Mouse (Mus musculus): ENCODE measurements around the gene Cel.
A peak's percentile ranks its signal among the peaks of the same experiment; 100 is the strongest.

The Cel gene

DNA sequence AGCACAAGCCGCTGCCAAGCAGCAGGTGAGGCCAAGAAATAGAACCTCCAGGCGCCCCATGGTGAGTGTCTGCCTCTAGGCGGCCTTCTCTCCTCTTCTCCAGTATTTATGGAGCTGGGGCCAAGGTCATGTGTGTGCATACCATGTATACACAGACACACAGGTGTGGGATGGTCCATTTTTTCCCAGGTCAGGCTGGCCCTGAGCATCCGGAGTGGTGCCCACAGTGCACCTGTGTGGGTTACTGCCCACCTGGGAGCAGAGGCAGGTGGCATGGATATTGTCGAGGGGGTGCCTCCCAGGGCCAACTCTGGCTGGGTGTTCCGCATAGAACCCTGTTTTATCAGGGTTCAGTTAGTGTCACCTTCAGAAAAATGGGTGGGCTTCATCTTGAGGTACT is at the start of gene Cel:
Gene Cel, minus strand, starts transcription at position 101 of the 400 bp plus-strand sequence.
- no peak for DNase-seq

DNA sequence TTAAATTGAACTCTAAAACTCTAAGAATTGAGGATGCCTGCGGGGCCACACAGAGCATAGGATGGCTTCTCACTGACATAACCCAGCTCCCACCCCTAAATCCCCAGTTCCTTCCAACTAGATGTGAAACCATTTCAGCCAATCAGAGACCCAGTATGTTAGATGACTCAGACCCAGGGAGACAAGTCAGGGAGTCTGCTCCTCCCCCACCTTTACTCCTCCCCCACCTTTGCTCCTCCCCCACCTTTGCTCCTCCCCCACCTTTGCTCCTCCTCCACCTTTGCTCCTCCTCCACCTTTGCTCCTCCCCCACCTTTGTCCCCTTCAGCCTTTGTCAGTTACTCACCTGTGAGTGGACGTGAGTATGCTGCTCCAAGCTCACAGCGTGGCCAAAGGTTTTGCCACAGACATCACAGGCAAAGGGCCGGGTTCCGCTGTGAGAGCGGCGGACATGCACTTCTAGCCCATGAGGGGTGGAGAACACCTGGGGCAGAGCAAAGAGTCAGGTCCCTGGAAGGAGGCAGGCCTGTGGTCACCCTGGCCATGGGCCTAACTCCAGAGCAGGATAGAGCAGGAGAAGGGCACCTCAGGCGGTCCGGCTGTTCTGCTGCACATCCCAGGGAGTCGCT is 49.3 kb upstream of the Cel start:
- DNase-seq, result no peak

- no peak for DNase-seq
Observed at GRCm38 (mm10) chr2:28611407-28611787, 48.2 kb upstream of the Cel start.

GRCm38 (mm10) chr2:28610716-28611406 is 47.7 kb upstream of the Cel start:
- no peak for DNase-seq

DNA sequence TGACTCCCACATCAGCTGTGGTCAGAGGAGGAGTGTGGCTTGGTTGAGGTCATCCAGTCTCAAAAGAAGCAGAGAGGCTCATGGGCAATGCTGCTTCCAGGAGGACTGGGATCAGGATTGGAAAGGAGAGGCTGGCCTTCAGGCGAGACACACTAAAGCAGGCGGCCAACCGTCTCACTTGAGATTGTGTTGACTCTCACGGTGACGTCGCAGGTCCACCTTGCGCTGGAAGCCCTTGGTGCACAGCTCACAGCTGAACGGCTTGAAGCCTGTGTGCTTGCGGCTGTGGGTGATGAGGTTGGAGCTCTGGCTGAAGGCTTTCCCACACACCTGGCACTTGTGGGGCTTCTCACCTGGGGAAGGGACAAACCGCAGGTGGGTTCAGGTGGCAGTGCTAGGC is 46.6 kb upstream of the Cel start:
- no peak for DNase-seq

DNA sequence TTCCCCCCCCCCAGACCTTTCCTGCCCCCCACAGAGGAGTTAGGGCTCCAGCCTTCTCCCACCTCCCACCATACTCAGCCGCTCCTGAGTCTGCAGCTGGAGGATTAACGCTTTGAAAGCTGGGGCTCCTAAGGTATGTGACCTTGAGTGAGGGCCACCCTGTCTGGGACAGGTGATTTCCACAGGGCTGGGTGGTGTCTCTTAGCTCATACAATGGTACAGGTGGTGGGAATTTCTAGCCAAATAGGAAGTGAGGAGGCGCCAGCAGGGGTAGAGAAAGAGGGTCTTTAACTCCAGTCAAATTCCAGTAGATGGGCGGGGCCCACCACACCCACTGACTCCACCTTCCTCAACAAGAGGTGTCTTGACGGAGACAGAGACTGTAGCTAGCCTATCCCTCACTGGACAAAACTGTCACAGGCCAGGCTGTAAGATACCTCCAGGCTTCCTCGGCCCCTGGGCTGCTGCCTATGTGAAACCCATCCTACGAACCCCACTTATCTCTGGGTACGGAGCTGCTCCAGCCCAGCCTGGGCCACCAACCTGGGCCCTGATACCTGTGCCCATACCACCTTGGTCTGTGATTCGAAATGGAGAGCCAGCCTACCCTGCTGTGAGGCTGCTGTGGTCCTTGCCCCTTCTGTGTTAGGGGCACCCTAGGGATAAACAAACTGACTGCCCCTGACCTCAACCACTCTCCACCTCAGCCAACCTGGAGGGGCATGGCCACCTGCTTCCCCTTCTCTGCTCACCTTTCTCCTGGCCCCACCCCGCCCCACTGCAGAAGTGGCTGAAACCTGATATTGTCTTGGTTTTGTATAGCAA is 44.4 kb upstream of the Cel start:
- DNase-seq, result no peak

DNA sequence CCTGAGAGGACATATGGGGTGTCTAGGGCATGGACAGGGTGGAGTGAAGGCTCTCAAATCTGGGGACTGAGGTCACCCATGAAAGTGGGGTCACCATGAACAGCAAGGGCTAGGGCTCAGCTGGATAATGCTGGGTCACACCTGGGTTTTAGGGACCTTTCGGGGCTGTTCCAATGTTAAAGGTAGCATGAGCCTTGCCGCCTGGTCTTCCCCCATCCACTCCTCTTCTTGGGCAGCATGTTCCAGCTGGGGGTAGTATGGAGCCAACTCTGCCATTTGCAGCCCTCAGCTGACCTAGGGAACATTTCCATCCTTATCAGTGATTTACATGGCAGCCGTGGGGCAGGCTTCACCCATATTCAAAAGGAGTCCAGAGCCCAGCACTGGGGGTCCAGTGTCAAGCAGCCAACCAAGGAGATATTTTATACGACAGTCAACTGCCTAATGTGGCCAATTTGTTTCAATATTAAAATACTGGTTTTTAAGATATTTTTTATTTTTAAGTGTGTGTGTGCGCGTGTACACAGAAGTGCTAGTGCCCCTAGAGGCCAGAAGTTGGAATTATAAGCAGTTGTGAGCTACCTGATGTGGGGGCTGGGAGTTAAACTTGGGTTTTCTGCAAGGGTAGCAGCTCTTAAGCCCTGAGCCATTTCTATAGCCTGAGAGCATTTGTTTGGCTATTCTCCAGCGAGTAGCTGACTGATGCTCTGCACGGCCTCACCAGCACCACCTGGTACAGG is 43.6 kb upstream of the Cel start:
- DNase-seq, result no peak

DNA sequence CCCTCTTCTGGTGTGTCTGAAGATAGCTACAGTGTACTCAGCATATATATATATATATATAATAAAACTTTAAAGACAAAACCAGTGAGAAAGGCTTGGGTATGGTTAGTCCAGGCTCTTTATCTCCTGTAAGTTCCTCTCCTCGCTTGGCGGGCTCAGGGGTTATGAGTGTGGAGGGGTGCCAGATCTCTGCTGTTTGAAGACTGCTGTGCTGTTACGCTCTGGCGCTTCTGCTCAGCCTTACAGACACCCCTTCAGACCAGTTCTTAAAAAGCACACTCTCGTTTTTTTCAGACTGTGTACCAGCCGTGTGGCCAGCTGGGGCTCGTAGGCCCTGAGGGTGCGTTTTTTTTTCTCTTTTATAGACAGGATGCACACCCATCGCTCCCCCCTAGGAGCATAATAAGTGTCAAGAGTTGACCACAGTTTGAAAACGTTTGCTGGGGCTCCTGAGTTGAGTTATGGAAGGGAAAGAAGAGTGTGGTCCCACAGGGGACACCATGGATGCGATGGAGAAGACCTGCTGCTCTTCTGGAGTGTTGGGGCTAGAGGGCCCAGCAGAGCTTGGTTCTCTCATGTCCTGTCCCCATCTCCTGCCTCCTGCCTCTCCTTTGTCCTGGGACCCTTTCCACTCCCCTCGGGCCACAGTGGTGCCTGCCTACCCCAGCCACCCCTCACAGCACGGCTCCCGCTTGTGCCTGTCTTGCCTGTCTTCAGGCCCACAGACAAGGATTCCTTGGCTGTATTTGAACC is 42.8 kb upstream of the Cel start:
- DNase-seq, result no peak

GRCm38 (mm10) chr2:28603542-28603941 is 40.3 kb upstream of the Cel start:
- no peak for DNase-seq

- DNase-seq, result no peak
Observed at GRCm38 (mm10) chr2:28601720-28602590, 38.8 kb upstream of the Cel start.

GRCm38 (mm10) chr2:28599569-28599900 is 36.3 kb upstream of the Cel start:
- no peak for DNase-seq

DNA sequence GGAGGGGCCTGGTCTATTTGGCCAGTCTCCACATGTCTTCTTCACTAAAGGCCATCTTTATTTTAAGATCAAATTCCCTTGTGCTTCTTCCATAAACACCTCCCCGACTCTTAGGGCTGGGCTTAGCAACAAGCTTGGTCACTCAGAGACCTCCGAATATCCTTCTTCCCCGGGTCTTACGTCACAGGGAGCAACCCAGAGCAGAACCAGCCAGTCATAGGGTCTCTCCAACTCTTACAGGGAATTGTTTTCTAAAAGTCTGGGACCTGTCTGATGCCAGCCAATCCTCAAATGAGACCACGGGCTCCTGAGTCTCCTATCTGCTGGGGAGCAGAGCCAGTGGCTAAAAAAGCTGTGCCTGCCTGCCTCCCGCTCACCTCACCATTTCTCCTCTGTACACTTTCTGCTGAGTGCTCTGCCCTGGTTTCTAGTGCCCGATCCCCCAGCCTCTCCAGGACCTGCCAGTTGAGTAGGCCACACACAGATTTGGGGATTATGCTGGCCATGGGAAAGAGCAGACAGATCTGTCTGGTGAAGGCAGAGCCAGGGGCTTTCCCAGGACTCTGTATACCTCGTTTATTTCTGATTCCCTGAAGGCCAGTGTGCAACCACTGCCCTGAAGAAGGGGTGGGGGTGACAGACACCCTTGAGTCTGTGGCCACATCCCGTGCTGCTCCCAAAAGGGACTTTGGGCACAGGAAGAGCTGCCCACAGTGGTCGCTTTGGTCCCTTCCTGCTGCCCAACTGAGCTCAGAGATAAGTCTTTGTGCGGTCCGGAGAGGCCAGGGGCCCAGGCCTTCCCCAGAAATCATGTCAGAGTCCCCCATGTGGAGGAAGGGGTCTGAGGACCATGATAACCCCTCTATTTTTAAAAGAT is 35.7 kb upstream of the Cel start:
- DNase-seq, result no peak

DNA sequence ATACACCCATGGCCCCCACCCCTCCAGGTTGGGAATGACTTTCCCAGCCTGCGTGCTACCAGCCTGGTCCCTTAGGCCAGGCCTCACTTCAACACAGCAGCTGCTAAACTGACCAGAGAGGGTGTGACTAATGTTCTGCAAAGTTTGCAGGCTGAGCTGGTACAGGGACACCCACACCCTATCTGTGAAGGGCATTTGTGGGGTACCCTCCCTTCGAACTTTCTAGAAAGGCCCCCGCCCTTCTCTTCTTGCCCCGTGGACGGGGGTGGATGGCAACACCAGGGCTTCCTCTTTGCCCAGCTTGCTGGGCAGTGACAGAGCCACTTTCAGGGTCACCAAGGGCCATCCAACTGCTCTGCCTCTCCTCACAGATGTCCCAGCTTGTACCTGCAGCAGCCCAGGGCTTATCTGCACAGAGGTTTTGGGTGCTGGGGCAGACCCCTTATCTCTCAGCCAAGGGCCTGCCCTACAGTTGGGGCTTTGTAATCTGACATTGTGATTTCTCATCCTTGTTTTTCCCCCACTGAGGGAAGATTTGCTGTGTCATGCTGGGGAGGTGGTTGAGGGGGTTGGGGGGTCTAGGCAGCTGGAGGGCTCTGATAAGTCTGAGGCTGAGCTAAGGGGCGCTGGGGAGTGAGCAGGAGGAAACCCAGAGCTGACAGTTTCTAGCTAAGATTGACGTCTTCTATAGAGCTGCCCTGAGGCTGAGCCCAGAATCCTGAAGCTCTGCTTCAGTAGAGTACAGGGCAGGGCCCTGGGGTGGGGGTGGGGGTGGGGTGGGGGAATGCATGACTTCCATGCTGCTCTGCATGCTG is 34.7 kb upstream of the Cel start:
- no peak for DNase-seq

DNA sequence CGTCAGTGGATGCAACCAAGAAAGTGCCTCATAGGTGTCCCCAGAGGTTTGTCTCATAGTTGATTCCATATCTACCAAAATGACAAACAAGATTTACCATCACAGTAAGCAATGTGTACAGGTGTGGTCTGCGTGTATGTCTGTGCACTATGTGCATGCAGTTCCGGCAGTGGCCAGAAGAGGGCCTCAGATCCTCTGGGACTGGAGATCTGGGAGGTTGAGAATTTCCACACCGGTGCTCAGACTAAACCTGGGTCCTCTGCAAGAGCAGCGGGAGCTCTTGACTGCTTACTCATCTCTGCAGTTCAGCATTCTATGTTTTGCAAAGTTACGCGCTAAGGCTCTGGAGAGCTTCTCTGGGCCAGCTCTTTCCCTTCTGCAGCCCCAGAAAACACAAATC is 33.8 kb upstream of the Cel start:
- DNase-seq, result no peak

DNA sequence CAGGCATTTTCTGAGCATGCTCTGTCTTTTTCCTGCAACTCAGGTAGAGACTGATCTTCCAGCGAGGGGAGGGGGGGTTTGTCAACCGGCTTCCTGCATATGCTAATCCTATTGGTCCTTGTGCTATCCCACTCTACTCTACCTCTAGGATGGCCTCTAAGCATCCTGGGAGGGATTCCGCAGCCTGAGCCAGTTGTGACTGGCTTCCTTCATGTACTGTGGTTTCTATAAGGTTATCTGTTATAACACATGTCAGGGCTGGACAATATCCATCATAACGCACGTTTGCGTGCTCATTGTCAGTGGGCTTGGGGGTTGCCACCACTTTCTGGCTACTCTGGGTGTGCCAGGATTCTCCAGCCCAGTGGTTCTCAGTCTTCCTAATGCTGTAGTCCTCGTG is 32.8 kb upstream of the Cel start:
- no peak for DNase-seq

- peak; percentile 79 for DNase-seq
Observed at GRCm38 (mm10) chr2:28592809-28593208, 29.6 kb upstream of the Cel start.

DNA sequence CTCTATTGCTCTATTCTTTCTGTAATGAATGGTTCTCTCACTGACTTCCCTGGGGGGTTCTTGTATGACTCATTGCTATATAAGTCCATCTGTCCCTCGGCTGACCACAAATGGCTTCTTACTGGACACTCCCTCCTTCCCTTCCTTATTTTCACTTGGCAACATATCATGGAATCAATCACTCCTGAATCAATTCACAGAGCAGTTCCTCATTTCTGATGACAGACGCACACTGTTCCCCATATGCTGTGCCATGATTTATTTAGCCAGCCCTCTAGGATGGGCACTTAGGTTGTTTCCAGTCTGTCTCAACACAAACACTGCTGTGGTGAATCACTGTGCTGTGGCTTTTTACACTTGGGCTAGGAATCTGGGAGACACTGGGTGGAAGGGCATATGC is 28.3 kb upstream of the Cel start:
- no peak for DNase-seq

DNA sequence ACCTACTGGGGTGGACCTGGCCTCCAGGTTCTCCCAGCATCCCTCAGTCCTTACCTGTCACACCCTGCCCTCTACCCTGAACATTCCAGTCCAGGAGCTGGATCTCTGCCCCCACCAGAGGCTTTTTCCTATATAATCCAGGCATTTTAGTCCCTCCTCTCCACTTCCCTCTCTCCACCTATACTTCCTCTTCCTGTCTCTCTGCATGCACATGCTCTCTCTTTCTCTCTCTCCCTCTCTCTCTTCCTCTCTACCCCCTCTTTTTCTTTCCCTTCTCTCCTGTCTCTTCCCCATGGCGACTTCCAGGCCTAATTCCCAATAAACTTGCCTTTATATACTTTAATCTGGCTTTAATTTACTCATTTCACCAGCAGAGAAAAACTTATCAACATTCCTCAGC is 25.4 kb upstream of the Cel start:
- no peak for DNase-seq

GRCm38 (mm10) chr2:28585730-28586129 is 22.5 kb upstream of the Cel start:
- DNase-seq, result no peak
